Mouse (Mus musculus) testis, postnatal 14 days (tissue): ENCODE data around the gene Tfe3.

Source experiments
- DNase-seq: peaks from one replicate; pipeline ENCODE4 v3.0.0; 2021; ENCODE audit warnings: low spot score

The Tfe3 gene

DNA sequence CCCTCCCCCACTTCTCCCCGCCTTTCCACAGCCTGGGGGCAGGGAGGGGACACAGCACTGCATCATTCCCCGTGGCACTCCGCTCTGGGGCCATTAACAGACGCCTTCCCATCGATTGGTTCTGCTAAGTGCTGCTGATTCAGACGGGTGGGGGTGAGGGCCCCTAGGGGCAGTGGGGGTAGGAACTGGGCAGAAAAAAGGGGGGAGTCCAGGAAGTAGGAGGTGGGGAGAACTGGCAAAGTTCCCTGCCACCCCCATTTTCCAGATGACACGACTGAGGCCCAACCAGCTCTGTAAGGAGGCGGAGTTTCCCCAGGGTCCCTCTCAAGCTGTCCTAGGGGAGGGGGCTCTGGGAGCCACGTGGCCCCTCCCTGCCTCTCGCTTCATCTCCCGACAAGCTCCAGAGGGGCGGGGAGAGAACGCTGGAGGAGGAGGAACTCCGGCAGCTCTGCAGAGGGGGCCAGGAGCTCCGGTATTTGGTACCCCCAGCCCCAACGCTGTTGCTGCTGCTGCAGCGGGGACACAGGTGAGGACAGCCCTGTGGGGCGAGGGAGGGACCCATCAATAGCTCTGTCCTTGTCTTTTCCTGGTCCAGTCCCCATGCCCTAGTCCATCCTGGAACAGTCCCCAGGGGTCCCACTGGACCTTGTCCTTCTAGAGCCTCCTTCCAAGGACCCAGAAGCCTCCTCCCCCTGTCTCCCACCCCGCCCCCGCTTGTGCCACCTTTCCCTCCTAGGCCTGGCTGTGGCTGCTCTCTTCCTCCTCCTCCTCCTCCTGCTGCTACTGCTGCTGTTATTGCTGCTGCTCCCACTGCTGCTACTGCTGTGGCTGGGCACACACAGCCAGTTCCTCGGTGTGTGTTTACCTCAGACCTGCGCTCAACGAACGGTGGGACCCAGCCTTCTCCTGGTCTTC is 59.8 kb downstream of the Tfe3 start, which contains the start of gene Kcnd1:
Kcnd1 (plus strand) TSS at position 425 of the 915 bp plus-strand sequence.
- no peak for DNase-seq
